Mouse (Mus musculus): ENCODE measurements at regions not wholly inside any gene's neighbourhood (a gene's known extent, or its start where the extent isn't known, plus 50 kb on each side); places are given as distances from the start of the nearest gene placed in this dataset.

GRCm38 (mm10) chr3:20680944-20681494, 314.0 kb upstream of the Agtr1b start:
- no peak for DNase-seq (ENCODE audit: low spot score in 2 of 2)

GRCm38 (mm10) chr3:20661883-20662282, 294.9 kb upstream of the Agtr1b start:
- no peak for DNase-seq (ENCODE audit: low spot score in 2 of 2)

DNA sequence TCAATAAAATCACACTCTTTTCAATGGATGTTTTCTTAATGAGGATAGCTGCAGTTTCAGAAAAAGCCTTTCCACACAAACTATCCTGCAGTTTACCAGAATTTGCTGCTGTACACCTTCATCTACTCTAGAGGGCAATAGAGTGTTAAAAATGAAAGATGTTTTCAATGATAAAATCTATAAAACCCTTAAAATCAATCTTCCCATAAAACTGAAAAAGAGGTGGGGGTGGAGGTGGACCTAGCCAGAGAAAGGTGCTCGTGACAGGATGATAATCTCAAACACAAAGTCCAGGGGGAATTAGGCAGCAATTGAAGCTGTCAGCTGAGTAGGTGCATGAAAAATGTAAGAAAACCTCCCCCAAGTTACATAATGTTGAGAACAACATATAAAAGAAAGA, 288.4 kb upstream of the Agtr1b start:
- DNase-seq (ENCODE audit: low spot score in 2 of 2): no peak
